Mouse (Mus musculus) erythroblast, embryonic 14.5 days (primary cell): ENCODE measurements around the gene Def8. TPM values are rescaled to one million over a fixed set of nuclear protein-coding genes. Genes with fewer than 3 reads are reported as not detected.
"Not testable (repeated sequence)": the region's sequence is repeated elsewhere in the genome, so short reads cannot be mapped to it uniquely, and the experiment has no call there.

Experiments used
- H3K27me3 ChIP-seq: 2 replicates; pipeline ENCODE4 v1.6.1; 2012; ENCODE audit warnings: inconsistent platforms; ENCODE audit not compliant: control insufficient read depth
- H3K36me3 ChIP-seq: 2 replicates; pipeline ENCODE4 v1.6.1; 2012; ENCODE audit warnings: mild to moderate bottlenecking, inconsistent platforms; ENCODE audit not compliant: control insufficient read depth
- H3K4me1 ChIP-seq: 2 replicates; pipeline ENCODE4 v1.6.1; 2012; ENCODE audit warnings: inconsistent platforms; ENCODE audit not compliant: control insufficient read depth
- H3K4me3 ChIP-seq: replicated peaks from 2 replicates; pipeline ENCODE3; 2012; ENCODE audit warnings: moderate library complexity, mild to moderate bottlenecking, inconsistent platforms
- H3K9me3 ChIP-seq: 2 replicates; pipeline ENCODE4 v1.6.1; 2012; ENCODE audit warnings: low read length, inconsistent platforms, mixed read lengths; ENCODE audit not compliant: control insufficient read depth
- GATA1 ChIP-seq: IDR thresholded peaks from 2 replicates; pipeline ENCODE4 v1.6.1; 2012; ENCODE audit warnings: low read length, inconsistent platforms, mixed read lengths
- TAL1 ChIP-seq: IDR thresholded peaks from 3 replicates; pipeline ENCODE4 v1.6.1; 2012; ENCODE audit warnings: low read length, inconsistent platforms, mixed read lengths
- polyA plus RNA-seq: library from polyadenylated mRNA; stranded (reverse); fragments of >175 nt; gene quantifications from 2 replicates; pipeline ENCODE4 v1.2.3, GENCODE M21; 2012

Gene Def8
- polyA plus RNA-seq, 1 experiment, result 0.29 TPM

GRCm38 (mm10) chr8:123467476-123467875 is 44.1 kb downstream of the Def8 start:
- no peak for TF ChIP-seq TAL1
- TF ChIP-seq GATA1, result no peak
- Histone ChIP-seq H3K4me3 (no peak overlapping the region), H3K27me3 (peaks cover 4% of the 10 kb centered on the region; the same call in 1 of the 2 replicates), H3K4me1 (no peaks in the 10 kb centered on the region), H3K36me3 (peaks cover 2% of the 10 kb centered on the region; the same call in 1 of the 2 replicates), H3K9me3 (no peaks in the 10 kb centered on the region)

- not testable (repeated sequence) for H3K27me3 ChIP-seq, H3K4me3 ChIP-seq, H3K9me3 ChIP-seq, H3K36me3 ChIP-seq
- peaks cover 12% of the 10 kb centered on the region for H3K4me1 ChIP-seq
These were observed 49.7 kb downstream of the Def8 start for GRCm38 (mm10) chr8:123472991-123473390.

DNA sequence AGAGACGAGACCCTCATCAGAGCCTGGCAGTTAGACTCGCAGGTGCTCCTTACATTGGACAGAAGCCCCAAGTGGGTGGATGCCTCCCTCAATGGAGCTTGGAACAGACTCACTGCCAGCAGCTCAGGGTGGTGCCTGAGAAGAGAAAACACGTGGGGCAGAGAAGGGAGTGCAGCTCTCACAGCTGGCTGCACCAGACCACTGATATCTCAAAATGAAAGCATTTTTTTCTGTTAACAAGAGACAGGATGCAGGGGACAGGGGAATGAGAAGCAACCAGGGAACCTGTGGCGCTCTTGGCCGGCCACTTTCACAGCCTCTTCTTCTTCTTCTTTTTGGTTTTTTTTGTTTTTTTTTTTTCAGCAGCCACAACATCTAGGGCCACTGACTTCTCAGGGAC is 51.2 kb downstream of the Def8 start:
- H3K36me3 ChIP-seq, H3K9me3 ChIP-seq, H3K27me3 ChIP-seq, H3K4me3 ChIP-seq: not testable (repeated sequence)
- peaks cover 24% of the 10 kb centered on the region for H3K4me1 ChIP-seq

GRCm38 (mm10) chr8:123476911-123477736 is 53.8 kb downstream of the Def8 start:
- H3K27me3 ChIP-seq, result no peaks in the 10 kb centered on the region
- H3K4me1 ChIP-seq, result peaks cover 24% of the 10 kb centered on the region
- TF ChIP-seq TAL1, result no peak
- TF ChIP-seq GATA1, result no peak
- H3K9me3 ChIP-seq, result no peaks in the 10 kb centered on the region
- H3K36me3 ChIP-seq, result peaks cover 20% of the 10 kb centered on the region
- peak overlapping the region; percentile 72 for H3K4me3 ChIP-seq

DNA sequence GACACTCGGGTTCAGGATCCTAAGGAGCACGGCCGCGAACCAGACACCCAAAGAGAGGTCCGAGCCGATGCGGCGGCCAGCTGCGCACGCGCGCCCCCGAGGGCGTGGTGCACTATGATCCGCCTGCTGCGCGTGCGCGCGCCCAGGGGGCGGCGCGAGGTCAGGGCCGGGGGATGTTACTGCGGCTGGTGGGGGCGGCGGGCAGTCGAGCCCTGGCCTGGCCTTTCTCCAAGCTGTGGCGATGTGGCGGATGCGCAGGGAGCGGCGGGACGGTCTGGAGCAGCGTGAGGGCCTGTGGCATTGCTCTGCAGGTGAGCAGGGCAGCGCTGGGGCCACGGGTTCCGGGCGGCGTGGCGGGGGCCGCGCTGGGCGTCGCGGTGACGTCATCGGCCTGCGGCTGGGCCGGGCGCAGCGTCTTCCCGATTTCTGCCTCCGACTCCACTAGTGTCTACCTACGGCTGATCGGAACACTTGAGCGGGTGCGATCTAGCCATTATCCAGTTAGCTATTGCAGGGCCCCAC is 54.5 kb downstream of the Def8 start, which contains the start of gene Afg3l1:
Gene Afg3l1, plus strand, starts transcription at position 167 of the 522 bp plus-strand sequence.
- TF ChIP-seq GATA1 (no peak), TAL1 (no peak)
- peaks cover 24% of the 10 kb centered on the region for H3K4me1 ChIP-seq
- H3K9me3 ChIP-seq, result no peaks in the 10 kb centered on the region
- peak within 1 kb of the TSS; percentile 72 for H3K4me3 ChIP-seq
- peaks cover 27% of the 10 kb centered on the region for H3K36me3 ChIP-seq
- no peaks in the 10 kb centered on the region for H3K27me3 ChIP-seq

- Histone ChIP-seq H3K36me3 (peaks cover 34% of the 10 kb centered on the region), H3K27me3 (no peaks in the 10 kb centered on the region), H3K4me3 (peak overlapping the region; percentile 72), H3K9me3 (no peaks in the 10 kb centered on the region), H3K4me1 (peaks cover 24% of the 10 kb centered on the region)
- TF ChIP-seq TAL1 (no peak), GATA1 (no peak)
These were observed 55.3 kb downstream of the Def8 start for GRCm38 (mm10) chr8:123478456-123479218.

DNA sequence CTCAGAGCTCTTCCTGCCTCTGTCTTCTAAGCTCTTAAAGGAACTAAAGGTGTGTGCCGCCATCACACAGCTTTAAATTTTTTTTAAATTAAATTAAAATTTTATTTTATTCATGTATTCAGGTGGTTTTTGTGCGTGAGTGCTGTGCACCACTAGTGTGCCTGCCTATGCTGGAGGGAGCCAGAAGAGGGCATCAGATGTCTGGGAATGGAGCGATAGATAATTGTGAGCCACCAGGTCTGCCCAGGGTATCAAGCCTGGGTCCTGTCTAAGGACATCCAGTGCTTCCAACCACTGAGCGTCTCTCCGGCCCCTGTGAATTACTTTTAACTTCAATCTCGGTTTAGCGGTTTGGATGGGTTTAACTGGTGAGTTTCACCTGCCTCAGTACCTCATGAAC is 59.3 kb downstream of the Def8 start:
- peaks cover 71% of the 10 kb centered on the region for H3K36me3 ChIP-seq
- H3K9me3 ChIP-seq, result no peaks in the 10 kb centered on the region
- no peak for TF ChIP-seq GATA1
- no peak for TF ChIP-seq TAL1
- no peaks in the 10 kb centered on the region for H3K27me3 ChIP-seq
- H3K4me1 ChIP-seq, result peaks cover 12% of the 10 kb centered on the region
- no peak overlapping the region for H3K4me3 ChIP-seq

DNA sequence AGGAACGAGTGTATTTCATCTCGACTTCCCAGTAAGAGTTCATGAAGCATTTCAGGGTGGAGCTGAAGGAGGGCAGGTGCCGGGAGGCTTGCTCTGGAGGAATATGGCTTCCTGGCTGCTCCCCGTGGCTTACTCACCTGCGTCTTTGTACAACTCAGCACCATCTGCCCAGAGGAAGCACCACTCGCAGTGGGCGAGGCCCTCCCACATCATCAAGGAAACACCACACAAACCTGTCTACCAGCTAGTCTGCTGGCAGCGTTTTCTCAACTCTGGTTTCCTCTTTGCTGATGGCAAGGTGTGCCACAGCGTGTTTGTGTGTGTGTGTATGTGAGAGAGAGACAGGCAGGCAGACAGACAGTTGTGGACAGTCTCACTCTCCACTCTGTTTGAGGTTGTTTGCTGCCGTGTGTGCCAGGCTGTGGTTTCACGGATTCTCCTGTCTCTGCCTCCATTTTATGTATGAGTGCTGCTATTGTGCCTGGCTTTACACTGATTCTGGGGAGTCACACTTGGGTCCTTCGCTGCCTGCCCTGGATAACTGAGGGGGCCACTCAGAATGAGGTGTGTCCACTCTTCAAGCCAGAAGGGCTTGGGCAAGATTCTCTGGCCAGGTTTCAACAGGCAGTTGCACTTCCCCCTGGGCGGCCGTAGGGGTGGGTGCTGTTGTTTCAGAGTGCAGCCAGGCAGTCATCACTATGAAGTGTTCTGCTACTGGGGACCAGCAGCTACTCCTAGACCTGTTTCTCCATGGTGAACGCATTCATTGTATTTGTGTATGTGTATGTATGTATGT is 68.2 kb downstream of the Def8 start:
- H3K36me3 ChIP-seq, result peaks cover 96% of the 10 kb centered on the region

More for the DNA sequence above, 68.2 kb downstream of the Def8 start:
- H3K27me3 ChIP-seq, result no peaks in the 10 kb centered on the region
- no peaks in the 10 kb centered on the region for H3K4me1 ChIP-seq
- TF ChIP-seq GATA1 (no peak), TAL1 (no peak)
- H3K4me3 ChIP-seq, result no peak overlapping the region
- H3K9me3 ChIP-seq, result no peaks in the 10 kb centered on the region
